Mouse (Mus musculus) CD4-positive, CD25-positive, alpha-beta regulatory T cell, adult 4 months (primary cell): ENCODE data around the gene Abcc8. TPM values are rescaled to one million over a fixed set of nuclear protein-coding genes. Genes with fewer than 3 reads are reported as not detected.

Source experiments
- ATAC-seq: one replicate; pipeline ENCODE4 v1.8.0; 2017
- polyA plus RNA-seq, 2 experiments: library from polyadenylated mRNA; unstranded; fragments of 100-300 nt; shearing (Covaris generic); gene quantifications; one replicate each; pipeline ENCODE4 v1.2.1; 2017

Gene Abcc8
- polyA plus RNA-seq, 2 experiments from 2014 or later, result not detected

DNA sequence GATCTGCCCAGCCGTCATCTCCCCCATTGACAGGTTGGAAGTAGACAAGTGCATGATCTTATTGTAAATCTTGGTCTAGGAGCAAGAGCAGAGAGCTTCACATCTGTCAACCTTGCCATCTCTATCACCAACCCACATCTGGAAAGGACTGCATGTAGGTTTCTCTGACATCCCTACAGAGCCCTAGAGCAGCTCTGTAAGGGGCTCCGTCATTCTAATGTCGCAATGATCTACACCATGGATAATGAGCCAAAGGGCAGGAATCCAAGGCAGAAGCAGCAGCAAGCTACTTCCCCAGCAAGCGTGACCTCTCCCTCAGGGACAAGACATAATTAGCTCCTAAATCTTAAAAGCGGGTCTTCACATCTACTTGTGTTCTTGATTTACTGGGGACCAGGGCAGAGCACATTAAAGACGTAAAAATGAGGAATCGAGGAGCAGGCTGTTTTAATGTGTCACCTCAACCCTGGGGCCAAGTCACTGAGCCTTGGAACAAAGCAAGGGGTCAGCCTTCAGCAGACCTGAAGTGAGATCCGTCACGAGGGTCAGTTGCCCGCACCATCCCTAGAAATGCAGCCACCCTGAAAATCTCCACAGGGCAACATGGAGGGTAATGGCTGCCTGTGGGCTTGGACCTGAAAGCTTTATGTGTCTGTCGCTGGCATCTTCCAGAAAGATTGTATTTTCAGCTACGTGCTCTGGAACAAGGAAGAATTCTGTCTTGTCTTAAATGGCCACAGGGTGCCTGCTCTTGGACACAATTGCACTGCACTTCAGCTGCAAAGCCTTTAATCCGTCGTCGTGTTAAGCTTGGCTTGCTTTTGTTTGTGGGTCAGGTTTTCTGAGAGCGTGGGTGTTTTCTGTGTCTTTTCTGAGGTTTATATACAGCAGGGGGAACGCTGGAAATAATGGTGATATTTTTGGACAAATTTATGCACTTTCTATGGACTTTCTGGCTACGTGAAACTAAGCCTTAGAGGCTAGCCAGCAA, 25.0 kb downstream of the Abcc8 start:
- ATAC-seq, result no peak

DNA sequence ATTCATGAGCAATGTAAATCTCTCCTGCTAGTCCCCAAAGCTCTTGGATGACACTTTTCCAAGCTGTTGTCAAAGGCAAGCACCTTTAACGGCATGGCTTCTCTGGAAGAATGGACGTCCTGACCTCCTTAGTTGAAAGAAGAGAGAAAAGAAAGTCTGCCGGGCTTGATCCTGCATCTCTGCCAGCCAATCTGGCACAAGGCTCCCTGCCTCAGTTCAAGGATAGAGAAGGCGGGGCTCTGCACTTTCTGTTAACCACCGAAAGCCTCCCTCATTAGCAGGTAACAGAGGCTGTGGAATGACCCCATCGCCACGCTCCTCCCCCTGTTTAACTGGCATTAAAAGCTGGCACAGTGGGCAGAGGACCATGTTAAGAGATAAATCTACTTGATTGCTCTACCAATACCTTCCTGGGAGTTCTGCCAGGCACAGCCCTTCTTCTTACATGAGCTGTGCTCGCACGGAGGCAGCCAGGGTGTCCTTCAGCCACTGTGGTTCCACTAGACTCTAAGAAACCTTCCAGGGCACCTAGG, 26.9 kb downstream of the Abcc8 start:
- ATAC-seq, result no peak

DNA sequence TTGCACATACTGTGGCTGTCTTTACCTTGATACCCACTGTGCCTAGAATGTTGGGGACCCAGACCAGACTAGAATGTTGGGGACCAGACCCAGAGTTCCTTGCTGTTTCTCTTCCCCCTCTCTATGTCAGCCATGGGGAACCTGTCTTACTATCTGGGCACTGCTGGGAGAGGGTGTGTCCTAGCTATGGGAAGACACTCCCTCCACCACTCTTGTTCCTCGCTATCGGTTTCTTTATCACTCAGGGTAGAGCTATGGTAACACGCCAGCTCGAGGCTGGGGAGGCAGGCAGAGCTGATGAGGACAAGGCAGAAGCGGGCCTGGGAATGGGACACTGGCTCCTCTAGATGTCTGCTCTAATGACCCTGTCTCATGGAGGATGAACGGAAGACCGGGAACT, 32.4 kb downstream of the Abcc8 start:
- no peak for ATAC-seq

DNA sequence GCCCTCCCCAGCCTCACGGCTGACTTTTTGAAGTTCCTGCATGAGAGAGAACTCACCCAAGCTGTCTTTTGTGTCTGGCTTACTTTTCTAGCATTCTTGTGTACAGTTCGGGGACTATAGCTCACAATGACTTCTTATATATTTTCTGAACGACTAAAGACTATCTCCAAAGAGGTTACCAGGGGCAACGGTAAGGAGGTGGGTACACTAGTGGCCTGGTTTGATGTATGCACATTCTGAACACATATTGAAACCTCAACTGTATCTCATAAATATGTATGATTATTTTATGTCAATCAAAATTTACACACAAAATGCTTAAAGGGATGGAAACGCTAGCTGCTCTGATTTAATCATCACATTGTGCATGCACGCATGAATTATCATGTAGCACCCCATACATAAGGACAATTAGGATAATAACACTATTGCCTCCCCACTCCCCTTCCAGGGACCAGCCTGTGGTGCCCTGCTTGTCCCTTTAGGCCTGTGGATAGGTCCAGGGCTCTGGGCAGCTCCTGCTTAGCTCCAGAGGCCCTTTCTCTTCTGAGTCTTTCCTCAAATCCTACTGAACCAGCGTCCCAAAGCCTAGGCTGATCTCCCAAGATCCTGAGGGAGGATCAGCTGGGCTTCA, 33.0 kb downstream of the Abcc8 start:
- ATAC-seq, result no peak

DNA sequence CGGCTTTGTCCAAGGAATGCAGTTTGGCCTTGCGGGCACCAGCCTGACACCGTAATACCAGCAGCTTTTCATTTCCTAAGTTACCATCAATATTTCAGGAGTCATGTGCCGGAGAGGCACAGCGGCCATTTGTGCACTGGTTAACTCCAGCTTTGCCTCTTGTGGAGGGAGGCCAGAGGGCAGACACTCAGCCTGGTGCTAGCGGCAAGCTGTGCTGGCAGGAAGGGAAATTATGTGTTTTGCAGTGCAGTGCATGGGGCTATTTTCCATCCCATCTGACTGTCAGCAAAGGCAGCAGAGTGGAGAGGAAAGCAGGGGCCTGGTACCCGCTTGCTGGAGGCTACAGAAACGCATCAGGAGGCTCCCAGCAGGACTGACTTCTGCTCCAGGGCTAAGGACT, 35.8 kb downstream of the Abcc8 start:
- no peak for ATAC-seq

DNA sequence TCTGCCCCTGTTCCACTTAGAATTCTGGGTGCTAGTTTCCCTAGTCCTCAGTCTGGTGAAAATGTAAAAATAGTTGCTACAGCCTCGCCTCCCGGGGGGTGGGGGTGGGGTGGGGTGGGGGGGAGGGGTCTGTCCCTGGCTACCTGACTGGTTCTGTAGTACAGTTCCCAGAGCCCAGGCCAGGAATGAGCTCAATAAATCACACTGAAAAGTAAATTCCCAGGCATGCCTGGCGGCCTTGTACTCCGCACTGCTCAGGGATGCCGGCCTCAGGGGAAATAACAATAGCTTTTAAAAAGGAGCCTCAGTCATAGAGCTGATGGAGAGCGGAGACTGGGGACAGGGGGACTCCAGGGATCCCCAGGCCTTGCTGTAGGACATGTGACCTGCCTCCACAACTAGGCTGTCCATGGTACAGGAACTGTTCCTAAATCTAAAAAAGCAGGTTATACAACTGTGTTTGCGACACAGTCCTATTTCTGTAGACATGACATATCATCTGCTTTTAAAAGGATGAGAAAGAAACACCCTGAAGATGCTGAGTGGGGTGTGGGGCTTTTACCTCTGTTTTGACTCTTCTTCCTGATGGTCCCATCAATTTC, 41.4 kb downstream of the Abcc8 start:
- no peak for ATAC-seq

DNA sequence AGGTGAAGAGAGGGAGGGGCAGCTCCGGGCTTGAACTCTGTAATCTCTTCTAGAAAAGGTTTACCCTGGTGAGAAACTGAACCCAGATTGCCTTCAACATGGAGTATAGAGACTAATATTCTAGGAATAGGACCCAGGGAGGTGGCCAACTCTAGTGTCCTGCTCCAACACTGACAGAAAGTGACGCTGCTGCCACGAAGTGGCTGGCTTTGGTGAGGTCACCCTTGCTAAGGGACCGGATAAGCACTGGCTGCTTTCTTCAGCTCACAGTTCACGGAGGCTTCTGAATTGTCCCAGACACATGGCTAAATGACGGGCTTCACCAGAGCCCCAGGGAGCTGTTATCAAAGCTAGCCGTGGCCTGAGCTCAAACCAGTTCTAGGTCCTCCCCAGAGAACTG, 46.0 kb downstream of the Abcc8 start:
- no peak for ATAC-seq

DNA sequence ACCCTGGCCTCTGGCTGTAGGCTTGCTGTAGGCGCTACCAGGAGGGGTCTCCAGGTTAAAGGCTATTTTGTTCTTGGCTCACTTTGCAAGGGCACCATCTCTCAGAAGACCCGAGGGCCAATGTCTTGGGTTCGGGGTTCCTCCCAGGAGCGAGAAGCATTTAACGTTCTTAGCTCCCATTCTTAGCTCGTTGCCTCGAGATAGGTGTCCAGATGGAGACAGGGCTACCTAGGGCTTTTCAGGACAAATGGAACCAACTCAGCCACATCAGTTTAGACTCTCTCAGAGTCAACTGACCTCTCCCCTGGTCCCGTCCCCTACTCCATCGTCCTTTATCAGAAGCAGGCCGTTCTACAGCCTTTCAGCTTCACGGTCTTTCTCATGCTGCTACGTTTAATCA, 47.6 kb downstream of the Abcc8 start:
- ATAC-seq, result no peak

DNA sequence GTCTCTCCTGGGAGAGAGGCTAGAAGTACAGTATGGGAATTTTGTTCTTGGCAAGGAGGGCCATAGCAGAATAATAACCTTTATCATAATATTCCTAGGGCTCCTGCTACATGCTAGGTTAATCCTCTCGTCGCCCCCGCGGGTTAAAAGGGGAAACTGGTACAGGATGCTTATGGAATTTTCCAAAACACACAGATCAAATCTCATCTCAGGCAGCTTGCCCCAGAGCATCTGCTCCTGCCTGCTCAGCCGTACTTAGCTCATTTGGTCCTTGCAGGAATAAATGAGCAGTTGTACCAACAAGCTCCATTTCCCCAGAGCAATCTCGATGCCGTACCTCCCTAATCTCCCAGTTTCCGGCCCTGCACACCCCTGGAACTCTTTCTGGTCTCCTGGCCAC, 48.0 kb downstream of the Abcc8 start:
- no peak for ATAC-seq

DNA sequence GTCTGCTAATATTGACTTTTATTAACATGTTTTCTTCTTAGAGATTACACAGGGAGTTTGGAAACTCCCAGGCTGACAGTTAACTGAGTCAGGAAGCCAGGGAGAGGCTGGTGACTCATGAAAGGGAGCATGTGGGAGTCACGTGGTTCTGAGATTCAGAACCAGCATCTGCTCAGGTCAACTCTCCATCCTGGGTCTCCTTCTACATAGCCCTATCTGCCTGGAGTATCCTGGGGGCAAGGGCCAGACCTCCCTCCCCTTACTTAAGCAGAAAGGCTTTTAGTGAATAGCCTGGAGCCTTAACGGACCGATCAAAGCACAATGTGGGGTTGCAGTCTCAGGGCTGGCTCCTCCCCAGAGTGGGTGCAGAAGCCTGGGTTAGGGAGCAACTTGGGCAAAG, 48.6 kb downstream of the Abcc8 start:
- ATAC-seq, result no peak

DNA sequence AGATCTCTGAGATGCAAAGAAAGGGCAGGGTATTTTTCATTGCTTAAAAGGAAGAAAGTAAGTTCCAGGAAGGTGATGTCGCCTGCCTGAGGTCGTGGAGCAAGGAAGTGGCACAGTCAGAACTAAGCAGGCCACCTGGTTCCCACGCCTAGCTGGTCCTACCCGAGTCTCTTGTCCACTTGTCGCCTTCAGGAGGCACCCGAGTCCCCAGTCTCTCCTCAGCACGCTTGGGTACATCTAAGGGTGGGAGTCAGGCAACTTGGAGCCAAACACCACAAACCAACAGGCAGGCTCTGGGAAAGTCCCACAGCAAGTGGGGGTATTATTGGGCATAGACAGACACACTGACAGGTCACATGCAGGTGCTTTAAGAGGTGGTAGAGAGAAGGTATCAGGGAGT, 49.1 kb downstream of the Abcc8 start:
- no peak for ATAC-seq

DNA sequence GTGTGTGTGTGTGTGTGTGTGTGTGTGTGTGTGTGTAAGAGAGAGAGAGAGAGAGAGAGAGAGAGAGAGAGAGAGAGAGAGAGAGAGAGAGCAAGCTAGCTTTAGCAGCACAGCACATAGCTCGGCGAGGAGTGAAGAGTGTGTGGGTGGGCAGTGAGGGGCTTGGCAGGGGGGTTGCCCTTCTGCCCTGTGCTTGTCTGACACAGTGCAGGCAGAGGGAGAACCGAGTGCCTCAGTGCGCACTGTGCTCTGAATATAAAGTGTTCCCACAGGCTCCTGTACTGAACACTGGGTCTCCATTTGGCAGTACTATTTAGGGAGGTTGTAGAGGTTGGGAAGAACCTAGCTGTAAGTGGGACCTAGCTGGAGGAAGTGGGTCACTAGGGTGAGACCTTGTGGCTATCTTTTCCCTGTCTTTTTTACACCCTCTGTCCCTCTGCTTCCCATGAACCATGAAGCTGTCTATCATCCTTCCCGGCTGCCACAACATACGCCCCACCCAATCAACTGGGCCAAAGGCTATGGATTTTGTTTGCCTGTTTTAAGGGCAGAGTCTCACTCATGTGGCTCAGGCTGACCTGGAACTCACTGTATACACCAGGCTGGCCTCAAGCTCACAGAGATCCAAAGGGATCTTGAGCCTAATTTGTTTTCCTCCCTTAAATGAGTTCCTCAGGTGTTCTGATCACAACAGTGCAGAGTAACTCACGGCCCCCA, 50.2 kb downstream of the Abcc8 start:
- no peak for ATAC-seq

DNA sequence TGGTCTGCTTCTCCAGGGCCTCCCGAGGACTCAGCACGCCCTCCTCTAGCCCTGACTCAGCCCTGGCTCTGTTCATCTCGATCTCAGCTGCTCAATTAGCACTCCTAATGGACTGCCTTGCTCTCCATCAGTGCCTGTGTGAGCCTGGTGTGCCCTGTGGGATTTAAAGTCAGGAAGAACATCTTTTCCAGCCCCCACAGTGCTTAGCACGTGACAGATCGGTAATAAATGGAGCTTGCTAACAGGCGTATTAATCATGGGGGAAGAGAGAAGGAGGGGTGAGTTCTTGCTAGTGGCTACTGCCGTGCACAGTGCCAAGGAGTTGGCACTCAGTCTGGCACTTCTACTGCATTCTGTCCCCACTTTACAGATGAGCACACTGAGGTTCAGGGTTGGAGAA, 51.6 kb downstream of the Abcc8 start:
- ATAC-seq, result no peak

DNA sequence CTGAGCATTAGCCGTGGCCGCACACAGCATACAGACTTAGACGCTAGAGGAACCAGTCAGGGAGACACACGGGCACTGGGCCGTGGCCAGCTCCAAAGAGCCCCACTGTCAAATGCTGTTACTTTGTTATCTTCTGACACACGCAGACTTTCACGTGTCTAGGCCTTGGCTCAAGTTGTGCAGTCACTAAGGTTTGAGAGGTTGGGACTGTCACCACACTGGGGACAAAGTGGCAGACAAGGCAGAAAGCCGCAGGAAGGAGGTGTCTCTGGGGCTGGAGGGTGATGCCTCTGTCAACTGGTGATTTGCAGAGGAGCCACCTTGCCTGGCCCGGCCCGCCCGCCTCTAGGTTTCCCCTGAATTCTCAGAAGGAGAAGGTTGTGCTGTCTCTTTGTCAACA, 54.5 kb downstream of the Abcc8 start:
- no peak for ATAC-seq

DNA sequence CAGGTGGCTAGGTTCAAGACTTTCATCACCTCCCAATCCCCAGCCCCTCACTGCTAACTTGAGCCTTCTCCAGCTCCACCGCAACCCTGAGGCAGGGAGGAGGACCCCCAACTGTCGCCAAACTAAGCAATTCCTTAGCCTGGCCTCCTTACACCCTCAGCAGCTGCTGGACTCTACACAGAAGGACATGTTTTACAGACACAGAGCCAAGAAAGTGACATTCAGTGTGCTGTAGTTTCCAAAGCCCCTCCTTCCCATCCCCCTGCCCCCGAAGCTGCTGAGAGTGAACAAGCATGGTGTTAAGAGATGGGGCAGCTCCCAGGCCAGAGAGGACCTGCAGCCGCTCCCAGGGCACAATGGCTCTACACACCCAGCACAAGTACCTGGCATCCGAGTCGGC, 55.4 kb downstream of the Abcc8 start:
- no peak for ATAC-seq

DNA sequence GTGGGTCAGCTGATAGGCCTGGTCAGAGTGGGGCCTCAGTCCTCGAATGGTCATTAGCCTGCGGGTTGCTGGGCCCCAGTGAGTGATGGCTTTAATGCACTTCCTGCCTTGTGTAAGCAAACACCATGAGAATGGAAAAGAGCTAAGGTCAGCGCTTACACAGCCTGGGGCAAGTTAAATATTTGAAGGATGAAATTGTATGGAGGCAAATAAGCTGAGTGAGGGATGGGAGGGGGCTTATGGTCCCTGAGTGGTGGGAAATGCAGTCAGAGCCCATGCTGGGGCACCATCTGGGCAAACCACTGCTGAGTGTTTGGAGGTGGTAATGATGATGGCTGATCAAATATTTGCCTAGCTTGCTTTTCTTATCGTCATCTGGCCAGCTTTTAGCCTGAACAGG, 56.9 kb downstream of the Abcc8 start:
- ATAC-seq, result no peak

DNA sequence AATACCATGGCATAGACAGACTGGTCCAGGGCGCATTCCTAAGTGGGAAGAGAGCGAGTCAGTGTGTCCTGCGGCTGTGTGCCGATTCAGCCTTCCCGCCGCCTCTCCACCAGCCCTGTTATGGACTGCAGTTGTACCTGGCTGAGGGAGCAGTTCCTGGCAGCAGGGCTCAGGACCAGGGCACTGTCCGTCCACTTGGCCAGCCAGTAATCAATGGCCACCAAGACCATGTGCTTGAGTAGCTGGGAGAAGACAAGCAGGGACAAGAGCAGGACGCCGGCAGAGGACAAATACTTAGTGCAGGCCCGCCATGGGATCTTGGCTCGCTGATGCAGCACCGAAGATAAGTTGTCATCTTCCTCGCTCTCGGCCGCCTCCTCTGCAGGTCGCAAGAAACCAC, 62.8 kb downstream of the Abcc8 start:
- no peak for ATAC-seq

DNA sequence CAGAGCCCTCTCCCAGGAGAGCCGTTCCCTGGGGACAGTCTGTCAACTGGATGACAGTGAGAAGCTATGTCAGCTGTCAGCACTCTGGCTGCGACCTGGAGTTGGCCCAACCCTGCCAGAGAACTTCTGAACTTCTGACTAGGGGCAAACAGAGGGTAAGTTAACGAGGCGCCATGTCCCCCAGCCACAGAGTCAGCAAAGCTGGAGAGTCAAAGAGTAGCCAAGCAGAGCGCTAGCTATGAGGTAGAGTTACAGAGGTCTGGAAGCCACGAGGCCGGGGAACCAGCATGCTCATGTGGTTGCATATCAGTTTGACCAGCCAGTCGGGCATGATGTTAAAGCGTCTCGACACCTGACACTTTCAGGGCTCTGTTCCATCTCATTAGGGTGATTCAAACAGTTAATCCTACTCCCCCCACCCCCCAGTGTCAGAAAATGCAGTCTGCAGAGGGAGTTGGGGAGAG, 63.7 kb downstream of the Abcc8 start:
- ATAC-seq, result no peak

DNA sequence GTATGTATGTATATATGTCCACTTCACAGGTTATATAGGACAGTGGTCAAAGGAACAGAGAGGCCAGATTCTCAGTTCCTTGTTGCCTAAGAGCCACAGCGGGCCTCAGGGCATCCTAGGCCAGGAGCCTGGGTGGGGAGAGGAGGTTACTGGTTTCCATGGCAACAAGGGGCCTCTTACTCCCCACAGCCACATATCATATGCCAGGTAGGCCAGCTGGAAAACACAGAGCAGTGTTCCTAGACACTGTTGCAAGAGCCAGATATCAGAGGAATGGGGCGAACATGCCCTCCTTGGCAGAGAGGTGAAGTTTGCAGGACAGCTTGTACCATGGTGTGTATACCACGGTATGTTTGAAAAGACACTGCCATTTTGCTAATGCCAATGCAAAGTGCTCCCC, 66.4 kb downstream of the Abcc8 start:
- ATAC-seq, result no peak

DNA sequence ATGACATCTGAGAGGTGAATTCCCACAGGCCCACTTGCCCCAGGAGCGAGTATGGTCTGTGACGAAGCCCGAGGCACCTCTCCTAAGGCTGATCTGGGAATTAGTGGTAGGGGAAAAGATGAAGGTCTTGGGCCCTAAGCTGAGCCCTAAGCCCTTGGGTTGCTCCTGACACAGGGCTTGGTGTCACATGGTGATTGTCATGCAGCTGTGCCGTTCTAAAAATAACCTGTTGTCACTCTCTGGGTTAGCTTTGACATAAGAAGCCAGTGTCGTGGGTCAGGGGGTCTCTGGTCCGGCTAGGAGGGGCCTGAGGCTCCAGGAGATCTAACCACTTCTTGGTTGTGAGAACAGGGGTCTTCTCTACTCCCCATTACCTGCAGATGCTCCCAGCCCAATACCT, 67.9 kb downstream of the Abcc8 start:
- ATAC-seq, result no peak

DNA sequence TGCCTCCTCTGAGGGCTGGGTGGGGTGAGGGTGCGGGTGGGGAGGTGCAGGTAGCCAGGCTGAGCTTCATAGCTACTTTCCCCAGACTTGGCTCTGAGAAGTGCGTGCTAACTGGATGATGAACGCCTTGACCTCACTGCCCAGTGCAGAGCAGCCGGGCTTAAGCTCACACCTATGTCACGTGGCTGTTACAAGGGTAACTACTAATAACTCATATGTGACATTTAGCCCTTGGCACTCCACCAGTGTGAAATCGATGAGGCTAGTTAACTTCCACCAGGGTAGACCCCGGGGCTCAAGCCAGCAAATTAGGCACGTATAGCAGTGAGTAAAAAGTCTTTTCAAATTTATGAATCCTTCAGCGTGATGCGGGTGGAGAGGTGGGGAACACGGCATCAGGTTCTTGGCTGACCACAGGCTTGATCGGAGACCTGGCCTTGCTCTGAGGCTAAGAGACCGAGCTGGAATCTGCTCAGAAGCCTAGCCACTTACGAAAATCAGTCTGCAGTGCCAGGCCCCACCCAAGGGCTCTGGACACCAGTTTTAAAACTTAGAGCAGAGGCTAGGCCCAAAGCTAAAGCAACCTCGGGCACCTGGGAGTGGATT, 68.5 kb downstream of the Abcc8 start:
- no peak for ATAC-seq

DNA sequence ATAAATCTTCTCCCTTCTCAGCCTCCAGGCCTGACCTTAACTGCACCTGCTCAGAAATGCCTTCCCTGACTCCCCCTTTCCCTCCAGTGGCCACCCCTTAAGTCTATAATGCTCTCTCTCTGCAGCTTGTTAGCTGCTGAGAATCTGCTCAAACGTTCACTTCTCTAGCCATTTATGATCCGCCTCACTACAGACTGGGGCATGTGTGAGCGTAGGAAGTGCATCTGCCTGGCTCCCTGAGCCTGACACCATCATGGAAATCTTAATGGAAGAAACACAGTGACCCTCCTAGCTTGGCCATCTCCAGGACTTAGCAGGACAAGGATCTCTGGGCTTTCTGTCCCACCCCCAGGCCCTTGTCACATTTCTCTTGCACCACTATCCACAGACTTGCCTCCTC, 69.8 kb downstream of the Abcc8 start:
- ATAC-seq, result no peak
